ENCODE assay signal across 11 mouse cellular contexts in the genomic region with DNA sequence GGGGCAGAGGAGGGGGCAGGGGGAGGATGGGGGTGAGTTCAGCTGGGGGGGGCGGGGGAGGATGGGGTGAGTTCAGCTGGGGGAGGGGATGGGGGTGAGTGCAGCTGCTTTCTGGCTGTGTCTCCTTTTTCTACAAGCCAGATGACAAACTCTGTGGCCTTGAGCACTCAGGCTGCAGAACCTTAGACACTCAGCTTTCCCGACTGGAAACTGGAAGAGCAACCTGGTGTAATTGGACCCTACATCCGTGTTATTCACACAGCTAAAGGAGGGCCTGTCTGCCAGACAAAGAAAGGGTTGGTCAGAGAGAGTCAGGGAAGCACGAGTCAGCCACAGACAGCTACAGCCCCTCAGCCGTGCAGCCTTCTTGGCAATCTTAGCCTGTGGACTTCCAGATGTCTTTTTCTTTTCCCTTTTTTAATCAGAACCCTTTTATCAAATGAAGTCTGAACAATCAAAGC.
DNase-seq lines count a peak whose midpoint lies in the region; ATAC-seq lines count a peak whose summit lies in the region.
"Had no signal": no experiment of that assay in that cellular context is flagged by ENCODE, and none has a peak within 500 bp of the region (broad histone marks: within the 10 kb centered on the region; RNA-seq: fewer than 3 reads in every experiment).

No protein-coding gene starts in this region.

- H3K9me3 ChIP-seq in hindbrain, embryonic 11.5 days (ENCODE audit: control insufficient read depth, low read length) = no peaks in the 10 kb centered on the region
- no peaks in the 10 kb centered on the region for H3K9me3 ChIP-seq in hindbrain, embryonic 14.5 days (ENCODE audit: control insufficient read depth, low read length)
- no peaks in the 10 kb centered on the region for H3K9me3 ChIP-seq in limb, embryonic 13.5 days

- no peak overlapping the region for H3K27ac ChIP-seq in hindbrain, embryonic 11.5 days (ENCODE audit: low read depth, low read length)
- no peak overlapping the region for H3K27ac ChIP-seq in hindbrain, embryonic 14.5 days
- H3K27ac ChIP-seq in limb, embryonic 13.5 days = 0 out of 2 replicates have a peak overlapping the region, but pooled peaks have one; percentile 15

- 8% methylated on average over 5 of the region's 5 CpGs for WGBS in hindbrain, embryonic 11.5 days
- 3% methylated on average over 4 of the region's 5 CpGs for WGBS in hindbrain, embryonic 14.5 days
- 7% methylated on average over 5 of the region's 5 CpGs for WGBS in limb, embryonic 13.5 days

- H3K4me2 ChIP-seq in hindbrain, embryonic 11.5 days (replicated peaks; ENCODE audit: low read depth, low read length) = no peak overlapping the region
- H3K4me2 ChIP-seq in hindbrain, embryonic 14.5 days (replicated peaks) = no peak overlapping the region
- H3K4me2 ChIP-seq in limb, embryonic 13.5 days (replicated peaks) = no peak overlapping the region
- H3K4me2 ChIP-seq: liver, embryonic 11.5 days had no signal

- ATAC-seq in hindbrain, embryonic 11.5 days (ENCODE audit: low FRiP score) = no peak
- no peak for ATAC-seq in hindbrain, embryonic 14.5 days (ENCODE audit: low FRiP score)
- peak; percentile 59; the same call in 1 of the 2 replicates for ATAC-seq in limb, embryonic 13.5 days (ENCODE audit: low FRiP score, low read depth)

- no peaks in the 10 kb centered on the region for H3K4me1 ChIP-seq in hindbrain, embryonic 11.5 days (replicated peaks; ENCODE audit: control insufficient read depth, insufficient read depth, low read length)
- no peaks in the 10 kb centered on the region for H3K4me1 ChIP-seq in hindbrain, embryonic 14.5 days (replicated peaks; ENCODE audit: control insufficient read depth, insufficient read depth, low read length)
- H3K4me1 ChIP-seq in limb, embryonic 13.5 days = peaks cover 7% of the 10 kb centered on the region

- H3K36me3 ChIP-seq in hindbrain, embryonic 11.5 days (ENCODE audit: control insufficient read depth, insufficient read depth, low read length) = no peaks in the 10 kb centered on the region
- no peaks in the 10 kb centered on the region for H3K36me3 ChIP-seq in hindbrain, embryonic 14.5 days (replicated peaks; ENCODE audit: control insufficient read depth, insufficient read depth)
- no peaks in the 10 kb centered on the region for H3K36me3 ChIP-seq in limb, embryonic 13.5 days

- no peak overlapping the region for H3K4me3 ChIP-seq in hindbrain, embryonic 11.5 days (ENCODE audit: low read depth, low read length)
- no peak overlapping the region for H3K4me3 ChIP-seq in hindbrain, embryonic 14.5 days (replicated peaks; ENCODE audit: low read length)
- H3K4me3 ChIP-seq in limb, embryonic 13.5 days = no peak overlapping the region

- no peaks in the 10 kb centered on the region for H3K27me3 ChIP-seq in hindbrain, embryonic 11.5 days (ENCODE audit: control insufficient read depth, insufficient read depth, low read length)
- H3K27me3 ChIP-seq in hindbrain, embryonic 14.5 days (ENCODE audit: control insufficient read depth, insufficient read depth, low read length) = no peaks in the 10 kb centered on the region
- no peaks in the 10 kb centered on the region for H3K27me3 ChIP-seq in limb, embryonic 13.5 days

- 0 out of 2 replicates have a peak overlapping the region, but pooled peaks have one; percentile 15 for H3K9ac ChIP-seq in hindbrain, embryonic 11.5 days (ENCODE audit: low read depth, low read length)
- no peak overlapping the region for H3K9ac ChIP-seq in hindbrain, embryonic 14.5 days
- 0 out of 2 replicates have a peak overlapping the region, but pooled peaks have one; percentile 4 for H3K9ac ChIP-seq in limb, embryonic 13.5 days

- DNase-seq in hindbrain, embryonic 11.5 days (ENCODE audit: low spot score) = peak; percentile 27
- no peak for DNase-seq in hindbrain, embryonic 14.5 days (ENCODE audit: low spot score)
- DNase-seq in ES-CJ7 (ENCODE audit: low read depth, low spot score) = peak; percentile 61
- peak; percentile 62 for DNase-seq in embryo, embryonic 10.5 days (ENCODE audit: low spot score)
- DNase-seq in ovary, postnatal 14 days (ENCODE audit: low spot score) = no peak
- no peak for DNase-seq in yolk sac, embryonic 10.5 days (ENCODE audit: low spot score)
- DNase-seq in urinary bladder, adult 2 months (ENCODE audit: low spot score) = no peak
- DNase-seq: gastrocnemius, postnatal 25 days; kidney, postnatal 36 days had no signal

Comparison
In these comparisons a context has a peak if more than half of its experiments do, and no peak if none do; other contexts are left out.
1. DNase-seq: peak in hindbrain, embryonic 11.5 days (single experiment), ES-CJ7 (single experiment) and embryo, embryonic 10.5 days (single experiment); none in hindbrain, embryonic 14.5 days (single experiment), ovary, postnatal 14 days (single experiment), yolk sac, embryonic 10.5 days (single experiment) and urinary bladder, adult 2 months (single experiment).